Mouse (Mus musculus): ENCODE measurements around the gene Elavl2. TPM values are rescaled to one million over a fixed set of nuclear protein-coding genes. Genes with fewer than 3 reads are reported as not detected.
"Not testable (repeated sequence)": the region's sequence is repeated elsewhere in the genome, so short reads cannot be mapped to it uniquely, and the experiment has no call there.

Gene Elavl2
- total RNA-seq, 2 experiments from 2014 or later: not detected

GRCm38 (mm10) chr4:91353138-91353537 is 47.4 kb downstream of the Elavl2 start:
- ATAC-seq (replicated peaks; ENCODE audit: low FRiP score, poor library complexity, severe bottlenecking): no peak

GRCm38 (mm10) chr4:91349579-91349978 is 51.0 kb downstream of the Elavl2 start:
- no peak for ATAC-seq (replicated peaks; ENCODE audit: low FRiP score, poor library complexity, severe bottlenecking)

- ATAC-seq (replicated peaks; ENCODE audit: low FRiP score, poor library complexity, severe bottlenecking): no peak
Measured at GRCm38 (mm10) chr4:91334177-91334576, 66.4 kb downstream of the Elavl2 start.

GRCm38 (mm10) chr4:91310801-91311200 is 89.8 kb downstream of the Elavl2 start:
- no peak for ATAC-seq (replicated peaks; ENCODE audit: low FRiP score, poor library complexity, severe bottlenecking)

- no peak for ATAC-seq (replicated peaks; ENCODE audit: low FRiP score, poor library complexity, severe bottlenecking)
Measured at GRCm38 (mm10) chr4:91297706-91298105, 102.9 kb downstream of the Elavl2 start.

- no peak for ATAC-seq (replicated peaks; ENCODE audit: low FRiP score, poor library complexity, severe bottlenecking)
Measured at GRCm38 (mm10) chr4:91295317-91295716, 105.3 kb downstream of the Elavl2 start.

GRCm38 (mm10) chr4:91291526-91291925 is 109.1 kb downstream of the Elavl2 start:
- ATAC-seq (replicated peaks; ENCODE audit: low FRiP score, poor library complexity, severe bottlenecking): no peak

- no peak for ATAC-seq (replicated peaks; ENCODE audit: low FRiP score, poor library complexity, severe bottlenecking)
Measured at GRCm38 (mm10) chr4:91290373-91290772, 110.2 kb downstream of the Elavl2 start.

- ATAC-seq (replicated peaks; ENCODE audit: low FRiP score, poor library complexity, severe bottlenecking): no peak
Measured at GRCm38 (mm10) chr4:91289151-91289550, 111.4 kb downstream of the Elavl2 start.

- no peak for ATAC-seq (replicated peaks; ENCODE audit: low FRiP score, poor library complexity, severe bottlenecking)
Measured at GRCm38 (mm10) chr4:91268390-91268789, 132.2 kb downstream of the Elavl2 start.

GRCm38 (mm10) chr4:91263733-91264440 is 136.7 kb downstream of the Elavl2 start:
- ATAC-seq (replicated peaks; ENCODE audit: low FRiP score, poor library complexity, severe bottlenecking): no peak

- ATAC-seq (replicated peaks; ENCODE audit: low FRiP score, poor library complexity, severe bottlenecking): no peak
Measured at GRCm38 (mm10) chr4:91262839-91263238, 137.7 kb downstream of the Elavl2 start.

GRCm38 (mm10) chr4:91260622-91261021 is 140.0 kb downstream of the Elavl2 start:
- ATAC-seq (replicated peaks; ENCODE audit: low FRiP score, poor library complexity, severe bottlenecking): no peak

GRCm38 (mm10) chr4:91248650-91249049 is 151.9 kb downstream of the Elavl2 start:
- no peak for ATAC-seq (replicated peaks; ENCODE audit: low FRiP score, poor library complexity, severe bottlenecking)

GRCm38 (mm10) chr4:91245136-91245535 is 155.4 kb downstream of the Elavl2 start:
- not testable (repeated sequence) for ATAC-seq (replicated peaks; ENCODE audit: low FRiP score, poor library complexity, severe bottlenecking)

- ATAC-seq (replicated peaks; ENCODE audit: low FRiP score, poor library complexity, severe bottlenecking): no peak
Measured at GRCm38 (mm10) chr4:91244554-91244953, 156.0 kb downstream of the Elavl2 start.

GRCm38 (mm10) chr4:91243896-91244295 is 156.7 kb downstream of the Elavl2 start:
- no peak for ATAC-seq (replicated peaks; ENCODE audit: low FRiP score, poor library complexity, severe bottlenecking)

GRCm38 (mm10) chr4:91238739-91239485 is 161.7 kb downstream of the Elavl2 start:
- no peak for ATAC-seq (replicated peaks; ENCODE audit: low FRiP score, poor library complexity, severe bottlenecking)

GRCm38 (mm10) chr4:91236976-91237375 is 163.6 kb downstream of the Elavl2 start:
- ATAC-seq (replicated peaks; ENCODE audit: low FRiP score, poor library complexity, severe bottlenecking): no peak

GRCm38 (mm10) chr4:91234941-91235340 is 165.6 kb downstream of the Elavl2 start:
- no peak for ATAC-seq (replicated peaks; ENCODE audit: low FRiP score, poor library complexity, severe bottlenecking)

GRCm38 (mm10) chr4:91233599-91233998 is 167.0 kb downstream of the Elavl2 start:
- ATAC-seq (replicated peaks; ENCODE audit: low FRiP score, poor library complexity, severe bottlenecking): no peak
